Mouse (Mus musculus): ENCODE results near the gene Kank3. TPM values are rescaled to one million over a fixed set of nuclear protein-coding genes. Genes with fewer than 3 reads are reported as not detected.
A peak's percentile ranks its signal among the peaks of the same experiment; 100 is the strongest.

The Kank3 gene
- total RNA-seq, 2 experiments from 2014 or later, result 36.2 to 41.2 TPM

DNA sequence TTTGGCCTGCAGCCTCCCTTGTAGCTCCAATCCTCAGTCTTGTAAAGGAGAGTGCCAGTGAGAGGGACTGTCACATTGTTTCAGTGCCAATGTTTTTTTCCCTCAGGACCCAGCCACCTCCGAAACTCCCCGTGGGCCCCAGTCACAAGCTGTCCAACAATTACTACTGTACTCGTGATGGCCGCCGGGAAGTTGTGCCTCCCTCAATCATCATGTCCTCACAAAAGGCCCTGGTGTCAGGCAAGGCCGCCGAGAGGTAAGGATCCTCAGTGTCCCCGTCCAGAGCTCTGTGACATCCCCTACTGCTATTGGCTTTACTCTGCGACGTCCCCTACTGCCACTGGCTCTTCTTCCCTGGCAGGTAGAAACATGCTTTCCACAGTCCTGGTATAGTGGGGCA is 19.2 kb downstream of the Kank3 start:
- intact Hi-C loops (cut with DNase I), result no loop called here
- DNase-seq (ENCODE audit: low spot score in 2 of 2), result no peak

DNA sequence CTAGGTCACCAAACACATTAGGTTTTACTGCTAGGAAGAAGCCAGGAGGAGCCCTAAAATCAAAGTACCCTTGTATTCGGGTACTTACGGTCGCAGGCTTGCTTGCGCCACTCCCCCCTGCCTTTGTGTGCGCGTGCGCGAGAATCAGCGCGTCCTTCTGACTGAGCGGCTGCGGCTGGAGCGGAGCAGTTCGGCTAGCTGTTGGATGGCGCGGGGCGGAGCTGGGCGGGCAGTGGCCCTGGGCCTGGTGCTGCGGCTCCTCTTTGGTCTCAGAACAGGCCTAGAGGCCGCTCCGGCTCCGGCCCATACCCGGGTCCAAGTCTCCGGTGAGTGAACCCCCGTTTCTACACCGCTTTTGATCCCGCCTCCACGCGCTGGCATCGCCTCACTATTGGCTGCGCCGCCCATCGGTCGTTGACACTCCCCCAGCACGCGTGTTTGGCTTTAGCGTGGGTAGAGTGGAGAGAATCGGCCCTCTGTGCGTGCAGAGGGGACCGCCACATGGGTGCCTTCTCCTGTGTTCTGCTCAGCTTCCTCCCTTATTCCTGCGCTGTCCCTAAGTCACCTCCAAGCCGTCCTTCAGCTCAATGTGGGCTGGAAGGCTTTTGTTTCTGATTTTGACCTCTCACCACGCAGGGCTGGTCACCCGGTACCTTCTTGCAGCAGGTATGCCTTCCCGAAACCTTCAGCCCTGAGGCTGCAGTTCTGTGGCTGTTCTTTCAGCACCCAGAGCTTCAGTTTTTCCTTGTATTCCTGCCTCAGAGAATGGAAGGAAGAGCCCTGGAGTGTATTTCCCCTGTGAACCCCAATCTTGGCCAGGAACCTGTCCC is 32.9 kb downstream of the Kank3 start, which contains the start of gene Cd320:
Cd320 (plus strand) TSS at position 126 of the 830 bp plus-strand sequence.
- intact Hi-C loops (cut with DNase I), result no loop called here
- peak; percentile 92 to 93 for DNase-seq (ENCODE audit: low spot score in 2 of 2)

DNA sequence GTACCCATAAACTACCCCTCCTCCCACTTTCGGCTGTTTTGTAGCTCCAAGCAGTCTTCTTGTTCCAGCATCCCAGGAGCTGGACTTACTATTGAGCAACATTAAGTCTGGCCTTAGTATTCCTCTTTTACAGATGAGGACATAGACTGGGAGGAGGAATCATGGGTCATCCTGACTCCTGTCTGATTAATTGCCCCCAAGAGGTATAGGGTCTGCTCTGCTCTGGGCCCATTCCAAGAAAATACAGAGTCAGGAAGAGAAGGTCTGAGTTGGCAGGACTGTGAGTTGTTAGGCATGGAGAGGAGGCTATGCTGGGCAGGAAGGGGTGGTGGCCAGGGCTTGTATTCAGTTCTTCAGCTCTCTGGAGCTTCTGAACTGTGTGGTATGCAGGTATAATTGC is 33.9 kb downstream of the Kank3 start:
- intact Hi-C loops (cut with DNase I), result no loop called here

DNA sequence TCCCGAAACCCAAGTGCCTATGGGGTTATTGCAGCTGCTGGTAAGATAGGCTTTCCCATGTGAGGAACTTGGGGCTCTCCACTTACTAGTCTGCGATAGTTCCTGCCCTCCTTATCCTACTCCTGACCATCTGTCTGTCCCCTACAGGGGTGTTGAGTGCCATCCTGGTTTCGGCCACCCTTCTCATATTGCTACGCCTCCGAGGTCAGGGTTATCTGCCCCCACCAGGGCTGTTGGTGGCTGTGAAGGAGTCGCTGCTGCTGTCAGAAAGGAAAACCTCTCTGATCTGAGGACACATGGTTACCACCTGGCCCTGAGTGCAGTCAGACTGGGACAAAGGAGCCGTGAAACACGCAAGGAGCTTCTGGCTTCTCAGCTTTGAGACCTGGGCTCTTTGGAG is 37.8 kb downstream of the Kank3 start:
- intact Hi-C loops (cut with DNase I), result no loop called here
- DNase-seq (ENCODE audit: low spot score in 2 of 2), result no peak

More for the DNA sequence above, 33.9 kb downstream of the Kank3 start:
- no peak for DNase-seq (ENCODE audit: low spot score in 2 of 2)

DNA sequence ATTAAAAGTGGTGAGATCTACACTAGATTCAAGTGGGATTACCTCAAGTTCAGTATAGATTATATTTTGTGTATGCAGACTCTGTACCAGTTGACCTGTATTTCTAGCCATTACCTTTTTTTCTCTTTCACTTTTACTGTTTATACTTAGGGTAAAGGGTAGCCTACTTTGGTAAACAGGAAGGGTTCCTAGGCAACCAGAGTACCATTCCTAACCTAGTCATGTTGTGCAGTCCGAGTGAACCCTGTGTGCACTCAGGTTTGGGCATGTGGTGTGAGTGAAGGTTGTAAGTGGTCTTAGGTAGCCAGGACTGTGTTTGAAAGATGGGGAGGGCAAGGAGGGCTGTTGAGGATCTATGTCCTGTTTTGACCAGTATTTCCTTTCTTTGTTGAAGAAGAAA is 41.0 kb downstream of the Kank3 start:
- intact Hi-C loops (cut with DNase I), result no loop called here
- no peak for DNase-seq (ENCODE audit: low spot score in 2 of 2)

DNA sequence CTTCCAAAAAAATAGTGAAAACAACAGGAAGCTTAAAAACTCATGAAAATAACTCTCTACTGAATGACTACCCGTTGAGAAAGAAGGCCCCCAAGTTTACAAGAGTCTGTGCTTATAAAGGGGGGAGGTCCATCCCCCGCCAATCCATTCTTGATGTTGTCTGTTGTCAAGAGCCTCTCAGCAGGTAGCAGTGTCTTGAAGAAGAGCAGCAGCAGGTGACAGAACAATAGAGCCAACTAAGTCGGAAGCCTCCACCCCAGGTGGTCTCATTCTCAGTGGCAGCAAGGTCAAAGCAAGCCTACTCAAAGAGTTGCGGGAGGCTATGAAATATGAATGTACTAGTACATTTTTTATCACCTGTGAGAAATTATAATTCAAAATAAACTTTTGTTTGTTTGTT is 47.5 kb downstream of the Kank3 start:
- intact Hi-C loops (cut with DNase I), result no loop called here
- no peak for DNase-seq (ENCODE audit: low spot score in 2 of 2)

DNA sequence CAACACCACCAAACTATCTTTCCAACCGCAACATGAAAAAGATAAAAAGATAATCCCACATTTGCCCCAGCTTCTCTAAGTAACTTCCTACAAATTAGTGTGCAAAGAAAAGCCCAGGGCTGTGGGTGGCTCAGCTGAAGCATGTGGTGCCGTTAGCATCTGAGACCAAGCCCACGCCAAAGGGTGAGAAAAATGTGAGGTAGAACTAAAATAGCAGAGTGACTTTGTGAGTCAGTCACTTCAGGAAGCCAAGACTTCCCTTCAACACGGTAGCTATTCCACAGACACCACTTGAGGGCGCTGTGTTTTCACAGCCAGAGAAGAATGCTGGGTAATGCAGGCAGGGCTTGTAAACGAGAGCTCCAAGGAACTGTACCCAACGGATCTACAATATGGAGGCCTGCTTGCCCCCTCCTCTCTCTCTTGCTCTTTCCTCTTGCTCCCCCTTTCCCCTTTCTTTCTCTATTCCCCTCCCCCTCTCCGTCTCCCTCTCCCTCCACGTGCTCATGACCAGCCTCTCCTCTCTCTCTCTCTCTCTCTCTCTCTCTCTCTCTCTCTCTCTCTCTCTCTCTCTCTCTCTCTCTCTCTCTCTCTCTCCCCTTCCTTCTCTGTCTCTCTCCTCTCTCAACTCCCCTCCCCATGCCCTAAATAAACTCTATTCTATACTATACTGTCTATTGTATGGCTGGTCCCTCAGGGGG is 55.2 kb downstream of the Kank3 start:
- peak; percentile 82 to 93 for DNase-seq (ENCODE audit: low spot score in 2 of 2)
- intact Hi-C loops (cut with DNase I), result no loop called here

Other genes with a start within 250 kb of the Kank3 start
- gene Zfp414, start 181.4 kb upstream of the Kank3 start, total RNA-seq (2021), result 10 to 100 TPM; 44.4 to 45.7 TPM
- gene Pram1, start 172.5 kb upstream of the Kank3 start, total RNA-seq (2021), result under 1 TPM in 1 of 2 experiments, not detected in 1; 0.55 TPM
- 100 to 1,000 TPM; 109 to 116 TPM for gene Hnrnpm, start 123.7 kb upstream of the Kank3 start, total RNA-seq (2021)
- 10 to 100 TPM; 83.5 to 84.8 TPM for gene March2, start 91.8 kb upstream of the Kank3 start, total RNA-seq (2021)
- 100 to 1,000 TPM; 302 to 341 TPM for gene Rab11b, start 50.0 kb upstream of the Kank3 start, total RNA-seq (2021)
- 1 to 10 TPM; 5.5 to 6.6 TPM for gene Angptl4, start 28.7 kb upstream of the Kank3 start, total RNA-seq (2021)
- gene Rps28, start 14.0 kb downstream of the Kank3 start, total RNA-seq (2021), result 100 to 1,000 TPM; 681 to 713 TPM
- gene Ndufa7, start 14.1 kb downstream of the Kank3 start, total RNA-seq (2021), result 100 to 1,000 TPM; 229 to 243 TPM
- 10 to 100 TPM; 29.3 to 31.9 TPM for gene Cd320, start 32.6 kb downstream of the Kank3 start, total RNA-seq (2021)
- not detected for gene Gm7029, start 63.3 kb downstream of the Kank3 start, total RNA-seq (2021)
- gene Kifc1, start 80.1 kb downstream of the Kank3 start, total RNA-seq (2021), result 1 to 10 TPM; 3.1 to 3.7 TPM
- not detected for gene Platr17, start 94.6 kb downstream of the Kank3 start, total RNA-seq (2021)
- 10 to 100 TPM; 25.4 to 29.3 TPM for gene Daxx, start 98.9 kb downstream of the Kank3 start, total RNA-seq (2021)
- gene Tapbp, start 105.4 kb downstream of the Kank3 start, total RNA-seq (2021), result 10 to 100 TPM; 23.3 to 35.7 TPM
- gene Zbtb22, start 105.4 kb downstream of the Kank3 start, total RNA-seq (2021), result 10 to 100 TPM; 29.7 to 35.2 TPM
- gene Rgl2, start 119.0 kb downstream of the Kank3 start, total RNA-seq (2021), result 10 to 100 TPM; 65.1 to 68.3 TPM
- gene Pfdn6, start 129.8 kb downstream of the Kank3 start, total RNA-seq (2021), result 10 to 100 TPM; 88.3 to 99.4 TPM
- 10 to 100 TPM; 14.1 to 17.2 TPM for gene Wdr46, start 130.1 kb downstream of the Kank3 start, total RNA-seq (2021)
- 1 to 10 TPM; 5.6 to 8.1 TPM for gene B3galt4, start 141.0 kb downstream of the Kank3 start, total RNA-seq (2021)
- gene Vps52, start 145.3 kb downstream of the Kank3 start, total RNA-seq (2021), result 10 to 100 TPM; 80.3 to 83.6 TPM
- gene Rps18, start 145.5 kb downstream of the Kank3 start, total RNA-seq (2021), result 100 to 1,000 TPM; 325 to 332 TPM
- 10 to 100 TPM; 10.3 to 13.6 TPM for gene H2-K1, start 189.8 kb downstream of the Kank3 start, total RNA-seq (2021)
- 10 to 100 TPM; 25.3 to 30.8 TPM for gene Ring1, start 214.2 kb downstream of the Kank3 start, total RNA-seq (2021)
- 10 to 100 TPM; 27.7 to 30.1 TPM for gene H2-Ke6, start 217.5 kb downstream of the Kank3 start, total RNA-seq (2021)
- gene Slc39a7, start 221.2 kb downstream of the Kank3 start, total RNA-seq (2021), result 10 to 100 TPM; 95.3 to 99.9 TPM
- 10 to 100 TPM; 81.7 to 86.7 TPM for gene Rxrb, start 221.3 kb downstream of the Kank3 start, total RNA-seq (2021)
- gene Col11a2, start 228.9 kb downstream of the Kank3 start, total RNA-seq (2021), result 10 to 100 TPM; 16.6 to 22.6 TPM